Mouse (Mus musculus) macrophage (primary cell): ENCODE data around the gene Ccnf. TPM values are rescaled to one million over a fixed set of nuclear protein-coding genes. Genes with fewer than 3 reads are reported as not detected.

Experiments used
- H3K27ac ChIP-seq: fragments of 350-480 bp; formaldehyde crosslinking; 2 replicates; pipeline ENCODE4 v1.9.0; 2021
- H3K36me3 ChIP-seq: fragments of 350-480 bp; formaldehyde crosslinking; 2 replicates; pipeline ENCODE4 v1.9.0; 2021; ENCODE audit errors: inconsistent target
- H3K4me3 ChIP-seq: fragments of 350-480 bp; formaldehyde crosslinking; 2 replicates; pipeline ENCODE4 v1.9.0; 2021; ENCODE audit errors: inconsistent target
- H3K79me2 ChIP-seq: fragments of 350-480 bp; formaldehyde crosslinking; 2 replicates; pipeline ENCODE4 v1.9.0; 2021; ENCODE audit errors: inconsistent target
- WGBS: methylation state at CpG from one replicate; pipeline ENCODE4 v1.1.7; 2026; ENCODE audit warnings: inconsistent platforms; ENCODE audit not compliant: missing documents; 5-methylcytosine and 5-hydroxymethylcytosine counted together
- polyA plus RNA-seq: library from polyadenylated mRNA; stranded (reverse); fragments of 250-400 nt; gene quantifications from 3 replicates; pipeline ENCODE4 v1.2.4, GENCODE M21; 2018; ENCODE audit warnings: inconsistent platforms

Gene Ccnf
- polyA plus RNA-seq, 1 experiment from 2014 or later = 3.2 TPM

DNA sequence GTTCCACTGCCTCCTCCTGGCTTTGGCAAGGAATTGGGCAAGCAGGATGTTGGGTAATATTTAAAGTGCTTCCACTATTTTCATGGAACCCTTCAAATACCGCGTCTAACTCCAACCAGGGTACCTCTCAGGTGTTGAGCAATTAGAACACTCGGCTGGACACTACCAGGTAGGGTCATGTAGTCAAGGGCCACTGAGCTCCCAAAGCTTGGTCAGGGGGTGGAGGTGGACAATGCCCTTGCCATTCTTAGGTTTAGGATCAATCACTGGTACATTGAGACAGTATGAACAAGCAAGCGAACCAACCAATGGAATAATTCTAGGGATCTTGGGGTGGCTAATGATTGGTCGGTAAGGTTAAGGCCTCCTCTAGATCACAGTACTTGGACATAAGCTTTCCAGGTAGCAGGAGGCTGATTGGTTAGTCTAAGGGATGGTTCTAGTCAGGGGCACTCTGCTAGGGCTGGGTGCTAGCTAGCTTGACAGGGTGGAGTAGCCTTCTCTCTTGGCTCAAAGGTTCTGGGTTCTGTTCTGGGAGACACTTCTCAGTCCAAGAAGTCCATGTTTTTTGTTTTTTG is 38.8 kb downstream of the Ccnf start:
- 49% methylated on average over 5 of the region's 5 CpGs for WGBS
- Histone ChIP-seq H3K27ac (no peak overlapping the region), H3K4me3 (no peak overlapping the region), H3K79me2 (no peaks in the 10 kb centered on the region), H3K36me3 (peaks cover 15% of the 10 kb centered on the region)

- H3K27ac ChIP-seq = no peak overlapping the region
- WGBS = 15% methylated on average over 37 of the region's 37 CpGs
Measured at GRCm38 (mm10) chr17:24211631-24212440, 39.4 kb downstream of the Ccnf start.

GRCm38 (mm10) chr17:24210591-24210990 is 40.7 kb downstream of the Ccnf start:
- Histone ChIP-seq H3K27ac (no peak overlapping the region), H3K36me3 (peaks cover 6% of the 10 kb centered on the region), H3K79me2 (no peaks in the 10 kb centered on the region), H3K4me3 (no peak overlapping the region)
- WGBS = 85% methylated on average over 3 of the region's 3 CpGs

More at GRCm38 (mm10) chr17:24211631-24212440, 39.4 kb downstream of the Ccnf start:
- no peak overlapping the region for H3K4me3 ChIP-seq
- peaks cover 15% of the 10 kb centered on the region for H3K36me3 ChIP-seq
- H3K79me2 ChIP-seq = no peaks in the 10 kb centered on the region

- Histone ChIP-seq H3K4me3 (no peak overlapping the region), H3K36me3 (no peaks in the 10 kb centered on the region), H3K79me2 (peaks cover 3% of the 10 kb centered on the region), H3K27ac (no peak overlapping the region)
- 100% methylated on average over 3 of the region's 3 CpGs for WGBS
Measured at GRCm38 (mm10) chr17:24209916-24210240, 41.4 kb downstream of the Ccnf start.

GRCm38 (mm10) chr17:24209043-24209915 is 42.0 kb downstream of the Ccnf start, which contains the start of gene Ntn3:
TSS of gene Ntn3 (minus strand) at chr17:24209531.
- WGBS = 23% methylated on average over 37 of the region's 43 CpGs

GRCm38 (mm10) chr17:24208641-24209042 is 42.6 kb downstream of the Ccnf start:
- WGBS = 34% methylated on average over 29 of the region's 29 CpGs
- no peak overlapping the region for H3K4me3 ChIP-seq
- H3K79me2 ChIP-seq = peaks cover 15% of the 10 kb centered on the region
- no peaks in the 10 kb centered on the region for H3K36me3 ChIP-seq
- no peak overlapping the region for H3K27ac ChIP-seq

More at GRCm38 (mm10) chr17:24209043-24209915, 42.0 kb downstream of the Ccnf start, which contains the start of gene Ntn3:
- Histone ChIP-seq H3K4me3 (no peak within 1 kb of the TSS), H3K79me2 (peaks cover 9% of the 10 kb centered on the region), H3K27ac (no peak within 1 kb of the TSS), H3K36me3 (no peaks in the 10 kb centered on the region)

DNA sequence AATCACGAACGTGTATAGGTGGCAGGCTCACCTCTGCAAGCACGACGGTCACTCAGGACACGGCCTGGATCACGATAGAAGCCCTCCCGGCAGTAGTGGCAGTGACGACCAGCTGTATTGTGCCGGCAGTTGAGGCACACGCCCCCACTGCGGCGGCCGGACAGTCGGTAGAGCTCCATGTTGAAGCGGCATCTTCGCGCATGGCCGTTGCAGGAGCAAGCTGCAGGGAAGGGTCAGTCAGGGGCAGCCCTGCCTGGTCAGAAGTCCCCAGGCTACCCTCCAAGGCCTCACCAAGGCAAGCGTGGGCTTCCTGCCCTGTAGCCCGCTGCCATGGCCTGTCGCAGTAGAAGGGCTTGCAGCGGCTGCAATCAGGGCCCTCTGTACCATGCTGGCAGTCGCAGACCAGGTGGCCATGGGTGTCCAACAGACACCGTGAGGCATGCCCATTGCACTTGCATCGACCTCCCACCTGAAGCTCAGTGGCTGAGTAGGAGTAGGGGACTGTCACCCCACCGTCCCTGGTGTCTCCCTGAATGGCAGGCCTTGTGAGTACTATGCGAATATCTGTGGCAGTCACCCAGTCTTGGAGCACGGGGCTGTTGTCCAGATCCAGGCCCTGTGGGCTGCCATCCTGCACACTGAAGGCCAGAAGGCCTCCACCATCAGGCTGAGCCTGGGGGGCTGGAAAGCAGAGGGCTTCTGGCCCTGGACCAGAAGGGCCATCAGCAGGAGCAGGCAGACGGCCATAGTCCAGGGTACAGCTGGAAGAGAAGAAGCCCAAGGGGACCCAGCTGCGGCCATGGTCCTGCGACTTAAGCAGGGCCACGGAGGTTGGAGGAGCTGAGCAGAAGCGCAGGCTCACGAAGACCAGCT is 43.3 kb downstream of the Ccnf start:
- H3K4me3 ChIP-seq = no peak overlapping the region
- H3K79me2 ChIP-seq = peaks cover 22% of the 10 kb centered on the region
- H3K36me3 ChIP-seq = no peaks in the 10 kb centered on the region
- no peak overlapping the region for H3K27ac ChIP-seq
- WGBS = 95% methylated on average over 30 of the region's 34 CpGs

DNA sequence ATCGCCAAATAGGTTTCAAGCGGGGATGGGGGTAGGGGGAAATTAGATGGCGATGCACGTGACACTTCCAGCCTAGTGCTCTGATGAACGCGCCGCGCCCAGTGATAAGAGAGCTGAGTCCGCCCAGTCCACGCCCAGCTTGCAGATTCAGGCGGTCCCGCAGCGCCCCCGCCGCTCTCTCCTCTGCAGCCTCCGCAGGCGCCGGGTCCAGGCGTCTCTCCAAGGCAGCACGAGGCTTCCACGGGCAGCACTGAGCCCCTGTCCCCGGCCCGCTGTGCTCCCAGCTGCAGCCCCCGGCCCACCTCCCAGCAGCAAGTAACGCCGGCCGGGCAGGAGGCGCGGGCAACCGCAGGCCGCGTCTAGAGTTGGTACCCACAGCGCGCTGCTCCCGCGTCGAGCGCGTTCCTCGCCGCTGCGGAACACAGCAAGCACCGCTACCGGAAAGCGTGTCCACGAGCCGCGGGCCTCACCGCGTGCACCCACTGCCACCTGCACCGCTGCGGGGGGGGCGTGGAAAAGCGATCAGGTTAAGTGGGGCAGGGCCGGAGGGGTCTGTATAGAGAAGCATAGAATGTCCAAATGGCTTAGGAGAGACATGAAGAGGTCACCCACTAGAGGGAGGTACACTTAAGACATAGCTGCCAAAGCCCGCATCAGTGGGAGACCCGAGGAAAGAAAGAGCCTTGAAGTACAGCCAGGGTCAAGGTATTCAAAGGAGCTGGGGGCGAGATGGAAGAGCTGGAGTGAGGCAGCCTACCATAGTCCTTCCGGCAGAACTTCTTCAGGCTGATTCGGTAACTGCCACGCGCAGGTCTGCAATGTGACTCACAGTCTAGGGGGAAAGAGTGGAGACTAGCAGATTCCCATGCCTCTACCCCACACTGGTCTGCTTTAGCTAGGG is 44.6 kb downstream of the Ccnf start:
- Histone ChIP-seq H3K36me3 (no peaks in the 10 kb centered on the region), H3K4me3 (peak overlapping the region; percentile 25; the same call in 1 of the 2 replicates), H3K27ac (no peak overlapping the region), H3K79me2 (peaks cover 35% of the 10 kb centered on the region)
- 12% methylated on average over 49 of the region's 62 CpGs for WGBS

DNA sequence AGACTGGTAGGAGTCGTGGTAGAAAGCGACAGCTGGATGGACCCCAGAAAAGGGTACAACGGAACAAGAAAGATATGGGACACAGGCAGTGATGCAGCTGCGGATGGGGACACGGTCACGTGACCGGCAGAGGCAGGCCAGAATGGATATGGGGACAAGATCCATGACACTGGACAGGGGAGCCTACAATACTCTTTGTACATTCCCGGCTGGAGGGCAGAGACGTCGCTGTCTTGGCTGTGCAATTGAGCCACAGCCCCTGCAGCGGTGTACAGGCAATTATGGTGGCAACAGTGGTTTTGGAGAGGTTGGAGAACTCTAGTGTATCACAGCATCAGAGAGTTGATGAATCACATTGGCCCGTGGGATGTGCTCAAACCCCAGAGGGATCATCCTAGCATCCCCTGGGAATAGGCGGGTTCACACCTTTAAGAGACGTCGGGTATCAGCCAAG is 45.3 kb downstream of the Ccnf start:
- 9% methylated on average over 15 of the region's 15 CpGs for WGBS
- H3K4me3 ChIP-seq = peak overlapping the region; percentile 25
- peaks cover 42% of the 10 kb centered on the region for H3K79me2 ChIP-seq
- H3K36me3 ChIP-seq = no peaks in the 10 kb centered on the region
- peak overlapping the region; percentile 39 for H3K27ac ChIP-seq

DNA sequence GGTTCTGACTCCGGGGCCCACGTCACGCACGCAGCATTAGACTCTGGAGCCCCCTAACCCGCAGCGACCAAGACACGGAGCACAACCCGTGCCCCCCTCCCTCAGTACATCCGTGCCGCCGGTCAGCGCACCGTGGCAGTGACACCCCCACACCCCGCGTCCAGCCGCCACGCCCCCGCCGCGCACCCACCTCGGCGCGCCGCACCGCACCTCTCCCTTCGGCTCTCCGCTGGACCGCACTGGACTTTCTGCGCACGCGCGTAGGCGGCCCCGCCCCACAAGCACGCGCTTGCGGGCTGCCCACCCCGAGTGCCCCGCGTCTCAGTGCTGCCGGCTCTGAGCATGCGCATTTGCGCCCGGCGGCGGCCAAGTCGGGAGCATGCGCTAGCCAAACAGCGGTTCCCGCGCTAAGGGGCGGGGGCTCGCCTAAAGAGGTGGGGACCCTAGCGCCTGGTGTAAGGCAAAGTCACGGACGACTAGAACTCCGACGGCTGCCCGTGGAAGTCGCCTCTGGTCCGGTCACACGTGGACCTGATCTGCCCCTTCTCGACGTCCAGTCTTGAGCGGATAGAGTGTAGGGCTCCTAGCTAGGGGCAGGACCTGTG is 45.9 kb downstream of the Ccnf start, which contains the start of gene Tbc1d24:
Gene Tbc1d24 (minus strand): TSS at position 279 of the 605 bp plus-strand sequence.
- WGBS = under 1% methylated on average over 65 of the region's 65 CpGs
- peak within 1 kb of the TSS; percentile 39 for H3K27ac ChIP-seq
- H3K4me3 ChIP-seq = peak within 1 kb of the TSS; percentile 65

DNA sequence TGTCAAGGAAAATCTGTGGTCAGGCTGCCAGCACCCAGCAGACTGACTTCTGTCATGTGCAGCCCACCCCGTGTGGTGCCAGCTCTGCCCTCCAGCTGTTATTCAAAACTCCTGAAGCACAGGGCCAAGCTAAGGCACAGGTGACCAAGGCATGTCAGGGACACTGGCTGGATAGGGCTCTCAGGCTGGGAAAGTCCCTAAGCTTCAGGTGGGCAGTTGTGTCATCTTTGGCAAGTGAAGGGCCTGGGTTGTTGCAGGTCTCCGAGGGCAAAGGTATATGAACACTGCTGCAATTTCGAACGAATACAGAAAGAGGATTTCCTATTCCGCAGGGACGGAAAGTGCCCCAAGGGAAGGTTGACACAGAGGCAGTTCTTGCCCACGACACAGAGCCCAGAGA is 46.4 kb downstream of the Ccnf start:
- Histone ChIP-seq H3K36me3 (no peaks in the 10 kb centered on the region), H3K79me2 (peaks cover 53% of the 10 kb centered on the region), H3K4me3 (peak overlapping the region; percentile 65), H3K27ac (0 out of 2 replicates have a peak overlapping the region, but pooled peaks have one; percentile 17)
- 8% methylated on average over 7 of the region's 7 CpGs for WGBS

More for the DNA sequence above, 45.9 kb downstream of the Ccnf start, which contains the start of gene Tbc1d24:
- Histone ChIP-seq H3K79me2 (peaks cover 48% of the 10 kb centered on the region), H3K36me3 (no peaks in the 10 kb centered on the region)

DNA sequence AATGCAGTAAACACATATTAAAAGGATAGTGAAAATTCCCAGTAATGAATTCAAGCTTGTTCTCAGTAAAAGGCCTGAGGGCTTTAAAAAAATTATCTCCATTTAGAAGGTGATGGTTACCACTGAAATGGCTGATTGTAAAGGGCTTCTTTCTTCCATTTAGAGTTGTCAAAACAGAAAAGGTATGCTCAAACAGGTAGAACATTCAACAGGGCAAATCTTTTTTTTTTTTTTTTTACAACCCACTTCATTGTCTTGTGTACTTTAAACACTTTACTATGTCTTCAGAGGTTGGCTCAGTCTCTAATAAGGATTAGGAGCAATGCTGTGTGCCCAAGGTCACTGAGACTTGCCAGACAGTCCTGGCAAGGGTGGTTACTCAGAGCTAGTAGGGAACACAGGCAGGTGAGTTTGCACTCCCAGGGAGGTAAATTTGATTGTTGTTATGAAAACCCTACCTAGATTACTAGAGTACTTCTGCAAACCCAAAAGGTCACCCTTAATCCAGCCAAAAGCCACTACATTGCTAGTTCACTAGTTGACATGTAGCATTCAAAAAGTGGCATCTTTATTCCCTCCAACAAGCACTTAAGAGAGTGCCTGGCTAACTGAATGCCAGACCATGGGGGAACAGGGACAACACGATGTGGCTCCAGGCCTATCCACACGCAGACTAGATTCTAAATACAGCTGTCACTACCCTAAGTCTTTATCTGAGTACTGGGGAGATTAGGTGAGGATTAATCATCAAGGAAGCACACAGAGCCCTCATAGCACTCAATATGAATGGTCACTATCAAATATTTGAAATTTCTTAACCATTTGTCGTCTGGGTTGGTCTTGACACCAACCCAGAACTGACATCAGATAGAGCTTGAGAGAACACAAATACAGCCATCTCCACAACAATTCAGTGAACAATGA is 47.4 kb downstream of the Ccnf start:
- H3K27ac ChIP-seq = no peak overlapping the region
- WGBS = 91% methylated on average over 3 of the region's 3 CpGs
- H3K4me3 ChIP-seq = no peak overlapping the region
- peaks cover 63% of the 10 kb centered on the region for H3K79me2 ChIP-seq
- no peaks in the 10 kb centered on the region for H3K36me3 ChIP-seq
